Mouse (Mus musculus) lung, postnatal 0 days (tissue): Measurements from ENCODE around the gene Myct1.

Source experiments
- CTCF ChIP-seq: IDR thresholded peaks from 2 replicates; pipeline ENCODE4 v1.5.1; 2016; ENCODE audit warnings: antibody characterized with exemption, mild to moderate bottlenecking
- EP300 ChIP-seq: IDR thresholded peaks from 2 replicates; pipeline ENCODE4 v1.6.1; 2016; ENCODE audit warnings: antibody characterized with exemption, mild to moderate bottlenecking, control low read depth

DNA sequence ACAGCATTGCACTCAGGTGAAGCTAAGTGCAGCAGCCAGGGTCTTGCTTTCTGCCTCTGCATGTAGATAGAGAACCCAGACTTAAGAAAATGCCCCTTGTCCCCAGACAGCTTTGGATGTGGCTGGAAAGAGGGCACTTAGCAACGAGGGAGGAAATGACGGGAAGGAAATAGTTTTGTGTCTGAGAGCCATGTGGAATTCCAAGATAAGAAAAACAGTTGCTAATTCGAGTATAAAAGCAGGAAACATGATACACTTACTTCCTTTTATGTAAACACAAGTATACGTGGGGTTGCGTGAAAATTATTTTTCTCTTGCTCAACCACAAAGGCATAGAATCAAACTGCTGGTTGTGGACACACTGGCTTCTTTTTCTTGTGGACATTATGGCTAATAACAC lies at the start of gene Myct1:
- TF ChIP-seq CTCF (no peak), EP300 (peak; percentile 99)
